Mouse (Mus musculus): Measurements from ENCODE around the gene Pltp. TPM values are rescaled to one million over a fixed set of nuclear protein-coding genes. Genes with fewer than 3 reads are reported as not detected.
A peak's percentile ranks its signal among the peaks of the same experiment; 100 is the strongest.

The Pltp gene
- polyA plus RNA-seq, 1 experiment from 2014 or later = 77.0 TPM

GRCm38 (mm10) chr2:164835164-164835563 lies 22.3 kb downstream of the Pltp start:
- Histone ChIP-seq H3K27me3 (no peaks in the 10 kb centered on the region), H3K9me3 (replicated peaks) (no peaks in the 10 kb centered on the region), H3K27ac (replicated peaks) (no peak overlapping the region), H3K9ac (no peak overlapping the region), H3K4me1 (peaks cover 23% of the 10 kb centered on the region), H3K4me2 (replicated peaks) (peak overlapping the region; percentile 99), H3K4me3 (replicated peaks) (peak overlapping the region; percentile 58; the same call in 1 of the 2 replicates), H3K36me3 (peaks cover 33% of the 10 kb centered on the region)
- ATAC-seq (ENCODE audit: insufficient number of reproducible peaks, low FRiP score, low TSS enrichment, low read depth) = no peak
- 86% methylated on average over 4 of the region's 4 CpGs for WGBS

DNA sequence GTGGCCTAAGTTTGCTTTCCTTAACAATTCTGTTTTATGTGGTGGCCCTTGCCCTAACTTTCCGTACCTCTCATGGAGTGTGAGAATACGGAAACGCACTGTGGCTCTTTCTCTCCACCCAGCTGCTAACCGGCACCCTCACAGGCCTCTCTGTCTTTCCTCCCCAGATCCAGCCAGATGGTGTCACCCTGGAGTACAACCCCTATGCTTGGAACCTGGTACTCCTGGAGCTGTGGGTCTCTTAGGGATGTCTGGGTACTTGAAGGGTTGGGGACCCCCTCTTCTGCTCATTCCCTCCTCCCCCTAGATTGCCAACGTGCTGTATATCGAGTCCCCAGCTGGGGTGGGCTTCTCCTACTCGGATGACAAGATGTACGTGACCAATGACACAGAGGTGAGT lies 23.0 kb downstream of the Pltp start:
- no peaks in the 10 kb centered on the region for H3K9me3 ChIP-seq (replicated peaks)
- no peak for ATAC-seq (ENCODE audit: insufficient number of reproducible peaks, low FRiP score, low TSS enrichment, low read depth)
- peak overlapping the region; percentile 99 for H3K4me2 ChIP-seq (replicated peaks)
- no peak overlapping the region; the same call in 1 of the 2 replicates for H3K27ac ChIP-seq (replicated peaks)
- H3K27me3 ChIP-seq = no peaks in the 10 kb centered on the region
- H3K9ac ChIP-seq = peak overlapping the region; percentile 37
- H3K4me3 ChIP-seq (replicated peaks) = peak overlapping the region; percentile 58
- peaks cover 27% of the 10 kb centered on the region for H3K36me3 ChIP-seq
- peaks cover 23% of the 10 kb centered on the region for H3K4me1 ChIP-seq
- 46% methylated on average over 8 of the region's 8 CpGs for WGBS

DNA sequence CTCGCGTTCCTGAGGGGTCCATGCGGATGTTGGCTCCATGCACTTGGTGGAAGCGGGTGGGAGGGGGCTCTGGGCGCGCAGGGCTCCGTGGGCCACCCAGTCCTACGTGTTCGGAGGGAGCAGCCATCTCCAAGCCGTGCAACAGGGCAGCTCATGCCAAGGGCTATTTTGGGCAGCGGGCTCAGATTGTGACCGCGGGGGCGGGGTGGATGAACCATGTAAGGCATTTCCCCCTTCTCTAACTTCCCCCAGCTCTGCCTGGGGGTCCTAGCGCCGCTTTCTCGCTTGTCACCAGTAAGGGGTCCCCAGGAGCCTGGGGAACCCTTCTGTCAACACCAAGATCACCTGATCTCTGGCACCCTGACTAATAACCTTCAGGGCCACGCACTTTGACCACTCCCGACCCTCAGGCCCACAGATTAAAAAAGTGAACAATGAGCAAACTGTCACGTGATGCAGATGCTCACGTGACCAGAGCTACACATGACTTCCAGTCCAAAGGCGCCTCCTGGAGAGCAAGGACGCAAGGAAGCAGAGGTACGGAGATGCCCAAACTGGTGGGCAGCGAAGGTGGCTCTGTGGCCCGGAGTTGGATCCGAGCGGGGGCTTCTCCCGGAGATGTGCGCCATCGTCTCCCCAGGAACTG lies 24.1 kb downstream of the Pltp start, which contains the start of gene Neurl2:
Gene Neurl2 (minus strand): TSS at position 143 of the 646 bp plus-strand sequence.
- no peaks in the 10 kb centered on the region for H3K9me3 ChIP-seq (replicated peaks)
- peaks cover 18% of the 10 kb centered on the region for H3K36me3 ChIP-seq
- peak within 1 kb of the TSS; percentile 99 for H3K4me2 ChIP-seq (replicated peaks)
- no peaks in the 10 kb centered on the region for H3K27me3 ChIP-seq
- ATAC-seq (ENCODE audit: insufficient number of reproducible peaks, low FRiP score, low TSS enrichment, low read depth) = peak; percentile 79
- H3K27ac ChIP-seq (replicated peaks) = peak within 1 kb of the TSS; percentile 91
- H3K4me1 ChIP-seq = peaks cover 23% of the 10 kb centered on the region
- peak within 1 kb of the TSS; percentile 58 for H3K4me3 ChIP-seq (replicated peaks)
- WGBS = under 1% methylated on average over 31 of the region's 31 CpGs
- H3K9ac ChIP-seq = peak within 1 kb of the TSS; percentile 37

DNA sequence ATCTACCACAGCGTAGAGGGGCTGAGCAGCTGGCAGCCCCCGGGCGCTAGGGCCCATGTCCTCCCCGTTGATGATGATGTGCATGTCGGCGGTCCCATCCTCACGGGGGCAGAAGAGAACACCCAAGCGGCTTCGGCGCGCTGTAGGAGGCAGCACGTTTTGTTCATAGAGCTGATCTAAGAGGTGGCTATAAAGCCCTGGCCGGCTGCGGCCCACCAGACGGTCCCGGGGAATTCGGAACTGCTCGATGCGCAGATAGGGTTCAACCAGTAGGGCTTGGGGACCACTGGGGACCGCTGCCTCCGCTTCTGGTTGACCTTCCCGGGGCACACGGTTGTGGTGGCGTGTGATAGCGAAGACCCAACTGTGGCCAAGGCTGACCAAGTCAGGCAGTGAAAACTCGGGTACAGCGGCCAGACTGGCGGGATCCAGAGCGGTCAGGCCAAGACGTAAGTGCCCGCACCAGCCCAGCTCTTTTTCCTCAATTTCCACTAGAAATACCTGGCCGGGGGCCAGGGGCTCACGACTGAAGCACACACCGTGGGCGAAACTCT lies 24.7 kb downstream of the Pltp start, which contains the start of gene Ctsa:
Gene Ctsa (plus strand): TSS at position 126 of the 554 bp plus-strand sequence.
- Histone ChIP-seq H3K27me3 (no peaks in the 10 kb centered on the region), H3K36me3 (peaks cover 19% of the 10 kb centered on the region), H3K27ac (replicated peaks) (peak within 1 kb of the TSS; percentile 91), H3K4me3 (replicated peaks) (peak within 1 kb of the TSS; percentile 58), H3K4me2 (replicated peaks) (peak within 1 kb of the TSS; percentile 99), H3K9ac (peak within 1 kb of the TSS; percentile 37), H3K4me1 (peaks cover 23% of the 10 kb centered on the region), H3K9me3 (replicated peaks) (no peaks in the 10 kb centered on the region)
- under 1% methylated on average over 35 of the region's 35 CpGs for WGBS
- ATAC-seq (ENCODE audit: insufficient number of reproducible peaks, low FRiP score, low TSS enrichment, low read depth) = peak; percentile 68

DNA sequence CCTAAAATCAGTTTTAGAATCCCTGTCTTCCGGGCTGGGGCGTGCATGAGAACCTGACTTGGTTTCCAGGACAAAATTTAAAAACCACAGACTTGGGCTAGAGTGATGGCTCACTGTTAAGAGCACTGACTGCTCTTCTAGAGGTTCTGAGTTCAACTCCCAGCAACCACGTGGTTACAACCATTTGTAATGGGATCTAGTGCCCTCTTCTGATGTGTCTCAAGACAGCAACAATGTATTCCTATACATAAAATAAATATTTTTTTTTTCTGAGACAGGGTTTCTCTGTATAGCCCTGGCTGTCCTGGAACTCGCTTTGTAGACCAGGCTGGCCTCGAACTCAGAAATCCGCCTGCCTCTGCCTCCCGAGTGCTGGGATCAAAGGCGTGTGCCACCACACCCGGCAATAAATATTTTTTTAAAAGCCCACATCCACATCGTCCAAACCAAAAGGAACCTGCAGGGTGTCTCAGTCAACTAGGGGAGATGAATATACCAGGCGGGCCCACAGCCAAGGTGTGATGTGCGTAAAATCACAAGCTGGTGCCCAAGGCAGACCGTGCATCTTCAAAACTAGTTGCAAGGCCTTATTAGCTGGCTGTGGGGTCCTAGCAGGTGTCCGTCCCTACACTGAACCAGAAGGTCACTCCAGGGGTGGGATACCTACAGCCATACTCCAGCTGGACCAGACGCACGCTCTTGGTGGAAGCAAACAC lies 25.3 kb downstream of the Pltp start:
- H3K9me3 ChIP-seq (replicated peaks) = no peaks in the 10 kb centered on the region
- H3K9ac ChIP-seq = 0 out of 2 replicates have a peak overlapping the region, but pooled peaks have one; percentile 37
- peak overlapping the region; percentile 58 for H3K4me3 ChIP-seq (replicated peaks)
- WGBS = 61% methylated on average over 16 of the region's 16 CpGs
- peaks cover 24% of the 10 kb centered on the region for H3K36me3 ChIP-seq
- no peak for ATAC-seq (ENCODE audit: insufficient number of reproducible peaks, low FRiP score, low TSS enrichment, low read depth)
- H3K27ac ChIP-seq (replicated peaks) = peak overlapping the region; percentile 91
- H3K4me1 ChIP-seq = peaks cover 23% of the 10 kb centered on the region
- H3K4me2 ChIP-seq (replicated peaks) = peak overlapping the region; percentile 99
- no peaks in the 10 kb centered on the region for H3K27me3 ChIP-seq

DNA sequence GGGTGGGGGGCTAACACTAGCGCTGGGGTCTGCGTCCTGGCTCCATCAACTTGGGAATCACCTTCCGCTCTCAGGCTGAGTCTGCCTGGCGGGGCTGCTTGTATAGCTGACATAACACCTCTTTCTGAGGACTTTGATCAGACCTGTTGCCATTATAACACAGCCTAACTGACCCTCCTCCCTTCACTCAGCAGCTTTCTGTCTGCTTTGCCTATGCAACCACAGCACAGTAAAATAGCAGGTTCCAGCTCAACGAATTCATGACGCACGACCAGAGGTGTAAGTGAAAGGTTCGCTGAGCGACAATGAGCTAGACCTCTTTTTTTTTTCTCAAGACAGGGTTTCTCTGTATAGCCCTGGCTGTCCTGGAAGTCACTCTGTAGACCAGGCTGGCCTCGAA lies 26.5 kb downstream of the Pltp start:
- Histone ChIP-seq H3K4me3 (replicated peaks) (no peak overlapping the region), H3K9ac (no peak overlapping the region), H3K27me3 (no peaks in the 10 kb centered on the region), H3K36me3 (peaks cover 25% of the 10 kb centered on the region), H3K4me2 (replicated peaks) (no peak overlapping the region), H3K9me3 (replicated peaks) (no peaks in the 10 kb centered on the region), H3K27ac (replicated peaks) (no peak overlapping the region), H3K4me1 (peaks cover 23% of the 10 kb centered on the region)
- ATAC-seq (ENCODE audit: insufficient number of reproducible peaks, low FRiP score, low TSS enrichment, low read depth) = no peak
- 86% methylated on average over 10 of the region's 10 CpGs for WGBS

DNA sequence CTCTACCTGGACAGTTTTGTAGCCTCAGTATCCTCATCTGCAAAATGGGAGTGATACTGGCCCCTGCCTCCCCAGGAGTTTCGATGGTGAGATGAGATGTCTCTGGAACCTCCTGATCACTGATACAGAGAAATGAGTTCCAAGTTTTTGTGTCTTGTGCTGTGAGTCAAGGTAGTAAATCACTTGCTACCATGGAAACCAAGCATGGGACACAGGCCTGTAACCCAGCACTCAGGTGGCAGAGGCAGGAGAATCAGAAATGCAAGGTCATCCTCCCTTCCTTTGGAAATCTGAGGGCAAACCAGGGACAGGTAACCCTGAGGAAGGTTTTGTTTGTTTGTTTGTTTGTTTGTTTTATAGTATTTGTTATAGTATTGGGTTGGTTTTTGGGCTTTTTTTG lies 28.4 kb downstream of the Pltp start:
- Histone ChIP-seq H3K27ac (replicated peaks) (no peak overlapping the region), H3K9ac (no peak overlapping the region), H3K4me1 (peaks cover 16% of the 10 kb centered on the region), H3K9me3 (replicated peaks) (no peaks in the 10 kb centered on the region), H3K36me3 (peaks cover 40% of the 10 kb centered on the region), H3K27me3 (no peaks in the 10 kb centered on the region), H3K4me2 (replicated peaks) (no peak overlapping the region), H3K4me3 (replicated peaks) (no peak overlapping the region)
- no peak for ATAC-seq (ENCODE audit: insufficient number of reproducible peaks, low FRiP score, low TSS enrichment, low read depth)
- whole genome bisulfite sequencing = 95% methylated on average over 1 of the region's 1 CpGs

DNA sequence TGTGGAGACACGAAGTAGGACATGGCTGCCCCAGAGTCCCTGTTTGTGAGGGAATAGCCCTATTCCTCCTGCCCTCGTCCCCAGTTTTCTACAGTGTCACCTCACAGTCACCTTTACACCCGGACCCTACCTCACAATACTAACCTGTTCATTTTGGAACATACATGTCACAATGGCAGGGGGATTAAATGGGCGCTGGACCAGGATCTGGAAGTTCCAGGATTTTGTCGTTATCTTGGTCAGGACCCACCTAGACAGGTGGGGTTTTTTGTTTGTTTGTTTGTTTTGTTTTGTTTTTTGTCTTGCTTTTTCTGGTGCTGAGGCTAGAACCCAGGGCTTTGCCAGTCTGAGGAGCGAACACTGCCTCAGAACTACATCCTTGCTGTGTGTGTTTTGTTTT lies 29.1 kb downstream of the Pltp start, which contains the start of gene Spata25:
Gene Spata25 (minus strand): TSS at position 101 of the 400 bp plus-strand sequence.
- no peaks in the 10 kb centered on the region for H3K9me3 ChIP-seq (replicated peaks)
- ATAC-seq (ENCODE audit: insufficient number of reproducible peaks, low FRiP score, low TSS enrichment, low read depth) = no peak
- H3K9ac ChIP-seq = no peak within 1 kb of the TSS
- no peak within 1 kb of the TSS for H3K4me3 ChIP-seq (replicated peaks)
- no peak within 1 kb of the TSS for H3K4me2 ChIP-seq (replicated peaks)
- peaks cover 20% of the 10 kb centered on the region for H3K4me1 ChIP-seq
- 86% methylated on average over 6 of the region's 6 CpGs for WGBS
- H3K36me3 ChIP-seq = peaks cover 40% of the 10 kb centered on the region
- H3K27ac ChIP-seq (replicated peaks) = no peak within 1 kb of the TSS
- no peaks in the 10 kb centered on the region for H3K27me3 ChIP-seq

DNA sequence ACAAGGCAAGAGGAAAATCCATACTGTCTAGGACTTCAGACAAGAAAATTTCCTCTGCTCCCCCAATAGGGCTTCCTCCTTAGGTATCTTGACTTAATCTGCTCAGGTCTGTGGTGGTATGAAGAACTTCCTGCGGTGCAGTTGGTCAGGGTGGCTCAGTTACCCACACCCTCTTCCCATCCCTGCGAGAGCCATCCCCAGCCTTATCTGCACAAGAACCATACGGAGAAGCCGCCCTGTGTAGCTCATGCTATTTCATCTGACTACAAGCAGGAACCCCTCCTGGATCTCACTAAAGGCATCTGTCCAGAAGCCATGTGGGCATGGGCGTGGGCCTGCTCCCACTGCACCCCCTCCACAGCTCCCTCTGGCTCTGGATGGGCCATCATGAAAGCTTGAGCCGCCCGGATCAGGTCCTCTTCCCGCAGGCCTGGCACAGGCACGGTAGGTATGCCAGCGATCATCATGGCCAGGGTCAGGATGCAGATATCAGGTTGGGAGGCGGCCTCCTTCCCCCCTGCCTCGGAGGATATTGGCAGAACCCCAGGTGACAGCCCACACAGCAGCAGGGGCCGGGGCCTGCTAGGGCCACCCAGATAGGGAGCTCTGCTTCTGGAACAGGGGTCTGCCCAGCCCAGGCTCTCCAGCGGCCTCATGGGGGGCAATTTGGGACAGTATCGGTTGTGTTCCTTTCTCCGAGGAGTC lies 30.2 kb downstream of the Pltp start:
- no peaks in the 10 kb centered on the region for H3K9me3 ChIP-seq (replicated peaks)
- H3K4me3 ChIP-seq (replicated peaks) = no peak overlapping the region
- 84% methylated on average over 16 of the region's 16 CpGs for WGBS
- peaks cover 40% of the 10 kb centered on the region for H3K36me3 ChIP-seq
- no peak overlapping the region for H3K27ac ChIP-seq (replicated peaks)
- peaks cover 15% of the 10 kb centered on the region for H3K4me1 ChIP-seq
- ATAC-seq (ENCODE audit: insufficient number of reproducible peaks, low FRiP score, low TSS enrichment, low read depth) = no peak
- H3K9ac ChIP-seq = no peak overlapping the region
- H3K27me3 ChIP-seq = no peaks in the 10 kb centered on the region
- no peak overlapping the region for H3K4me2 ChIP-seq (replicated peaks)

- WGBS = 93% methylated on average over 17 of the region's 17 CpGs
- H3K27ac ChIP-seq (replicated peaks) = no peak overlapping the region
- H3K4me1 ChIP-seq = peaks cover 17% of the 10 kb centered on the region
- H3K27me3 ChIP-seq = no peaks in the 10 kb centered on the region
- H3K9me3 ChIP-seq (replicated peaks) = no peaks in the 10 kb centered on the region
- no peak overlapping the region for H3K4me3 ChIP-seq (replicated peaks)
- no peak for ATAC-seq (ENCODE audit: insufficient number of reproducible peaks, low FRiP score, low TSS enrichment, low read depth)
- H3K36me3 ChIP-seq = peaks cover 48% of the 10 kb centered on the region
- no peak overlapping the region for H3K4me2 ChIP-seq (replicated peaks)
- H3K9ac ChIP-seq = no peak overlapping the region
Measured at GRCm38 (mm10) chr2:164825521-164825920, 32.0 kb downstream of the Pltp start.

DNA sequence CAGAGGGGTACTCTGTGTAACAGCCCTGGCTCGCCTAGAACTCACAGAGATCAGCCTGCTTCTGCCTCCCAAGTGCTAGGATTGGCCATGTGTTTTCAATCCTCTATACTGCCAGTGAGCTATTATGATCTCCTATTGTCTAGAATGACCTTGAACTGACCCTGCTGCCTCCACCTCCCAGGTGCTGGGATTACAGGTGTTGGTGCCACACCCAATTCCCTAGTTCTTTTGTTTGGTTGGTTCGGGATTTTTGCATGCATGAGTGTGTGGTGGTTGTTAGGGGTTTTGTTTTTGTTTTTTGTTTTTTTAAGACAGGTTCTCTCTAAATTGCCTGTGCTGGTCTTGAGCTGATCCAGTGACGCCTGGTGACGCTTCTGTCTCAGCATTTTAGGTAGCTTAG lies 33.5 kb downstream of the Pltp start:
- H3K27ac ChIP-seq (replicated peaks) = no peak overlapping the region
- ATAC-seq (ENCODE audit: insufficient number of reproducible peaks, low FRiP score, low TSS enrichment, low read depth) = no peak
- H3K27me3 ChIP-seq = no peaks in the 10 kb centered on the region
- no peak overlapping the region for H3K4me3 ChIP-seq (replicated peaks)
- no peaks in the 10 kb centered on the region for H3K9me3 ChIP-seq (replicated peaks)
- peak overlapping the region; percentile 63 for H3K4me2 ChIP-seq (replicated peaks)
- WGBS = 85% methylated on average over 4 of the region's 4 CpGs
- peaks cover 50% of the 10 kb centered on the region for H3K36me3 ChIP-seq
- H3K4me1 ChIP-seq = peaks cover 17% of the 10 kb centered on the region
- H3K9ac ChIP-seq = no peak overlapping the region
